Mouse (Mus musculus): ENCODE data around the gene Gm4969.

Gene Gm4969

GRCm38 (mm10) chr7:19093537-19094385, 24.4 kb downstream of the Gm4969 start:
- peak; percentile 65 to 79 for DNase-seq (ENCODE audit: low spot score in 2 of 2)

- DNase-seq (ENCODE audit: low spot score in 2 of 2) = peak; percentile 77 to 87
These were observed 25.0 kb downstream of the Gm4969 start for GRCm38 (mm10) chr7:19093174-19093521.

GRCm38 (mm10) chr7:19092381-19093173, 25.6 kb downstream of the Gm4969 start:
- no peak for DNase-seq (ENCODE audit: low spot score in 2 of 2)

GRCm38 (mm10) chr7:19091913-19092312, 26.3 kb downstream of the Gm4969 start:
- no peak for DNase-seq (ENCODE audit: low spot score in 2 of 2)

GRCm38 (mm10) chr7:19088813-19089212, 29.4 kb downstream of the Gm4969 start:
- peak; percentile 43 to 71 for DNase-seq (ENCODE audit: low spot score in 2 of 2)

GRCm38 (mm10) chr7:19086760-19087159, 31.4 kb downstream of the Gm4969 start:
- DNase-seq (ENCODE audit: low spot score in 2 of 2) = no peak

GRCm38 (mm10) chr7:19086042-19086441, 32.1 kb downstream of the Gm4969 start:
- peak in 1 of 2 experiments; percentile 75 for DNase-seq (ENCODE audit: low spot score in 2 of 2)

- no peak for DNase-seq (ENCODE audit: low spot score in 2 of 2)
These were observed 32.7 kb downstream of the Gm4969 start for GRCm38 (mm10) chr7:19085495-19085894.

GRCm38 (mm10) chr7:19084921-19085473, 33.2 kb downstream of the Gm4969 start:
- DNase-seq (ENCODE audit: low spot score in 2 of 2) = no peak

- peak in 1 of 2 experiments; percentile 82 for DNase-seq (ENCODE audit: low spot score in 2 of 2)
These were observed 33.8 kb downstream of the Gm4969 start for GRCm38 (mm10) chr7:19084277-19084771.

- DNase-seq (ENCODE audit: low spot score in 2 of 2) = no peak
These were observed 34.5 kb downstream of the Gm4969 start, which contains the start of gene Dmpk for GRCm38 (mm10) chr7:19083701-19084100. Dmpk (plus strand) TSS chr7:19083849.

GRCm38 (mm10) chr7:19083096-19083495, 35.1 kb downstream of the Gm4969 start:
- DNase-seq (ENCODE audit: low spot score in 2 of 2) = no peak

GRCm38 (mm10) chr7:19082171-19082570, 36.0 kb downstream of the Gm4969 start:
- DNase-seq (ENCODE audit: low spot score in 2 of 2) = no peak

- no peak for DNase-seq (ENCODE audit: low spot score in 2 of 2)
These were observed 37.7 kb downstream of the Gm4969 start for GRCm38 (mm10) chr7:19080451-19080950.

GRCm38 (mm10) chr7:19078732-19079131, 39.4 kb downstream of the Gm4969 start:
- DNase-seq (ENCODE audit: low spot score in 2 of 2) = no peak

GRCm38 (mm10) chr7:19077761-19078160, 40.4 kb downstream of the Gm4969 start:
- peak; percentile 80 to 84 for DNase-seq (ENCODE audit: low spot score in 2 of 2)

GRCm38 (mm10) chr7:19076586-19076991, 41.6 kb downstream of the Gm4969 start:
- no peak for DNase-seq (ENCODE audit: low spot score in 2 of 2)

GRCm38 (mm10) chr7:19075723-19076585, 42.2 kb downstream of the Gm4969 start, which contains the start of gene Dmwd:
Dmwd (plus strand) TSS chr7:19076227.
- peak; percentile 38 to 62 for DNase-seq (ENCODE audit: low spot score in 2 of 2)

- no peak for DNase-seq (ENCODE audit: low spot score in 2 of 2)
These were observed 42.9 kb downstream of the Gm4969 start for GRCm38 (mm10) chr7:19075231-19075630.

GRCm38 (mm10) chr7:19074494-19074893, 43.7 kb downstream of the Gm4969 start:
- no peak for DNase-seq (ENCODE audit: low spot score in 2 of 2)

GRCm38 (mm10) chr7:19073504-19073903, 44.7 kb downstream of the Gm4969 start:
- peak in 1 of 2 experiments; percentile 40 for DNase-seq (ENCODE audit: low spot score in 2 of 2)

Data from natural killer cell, adult 2 months (primary cell).